Mouse (Mus musculus): Measurements from ENCODE around the gene C730034F03Rik.

C730034F03Rik gene

DNA sequence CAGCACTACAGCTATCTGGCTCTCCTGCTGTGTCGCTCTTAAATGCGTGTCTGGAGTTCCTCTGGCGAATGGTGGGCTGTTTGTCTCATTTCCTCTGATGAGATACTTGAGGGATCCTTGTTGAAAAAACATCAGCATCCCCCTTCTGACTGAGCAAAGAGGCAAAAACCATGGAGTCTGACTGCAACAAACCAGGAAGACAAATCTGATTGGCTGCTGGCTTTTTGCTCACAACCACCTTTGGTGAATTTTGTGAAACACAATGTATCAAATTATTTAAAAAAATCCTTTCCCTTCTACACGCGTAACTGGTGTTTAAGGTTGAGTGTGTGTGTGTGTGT is 47.1 kb downstream of the C730034F03Rik start:
- DNase-seq, result no peak

DNA sequence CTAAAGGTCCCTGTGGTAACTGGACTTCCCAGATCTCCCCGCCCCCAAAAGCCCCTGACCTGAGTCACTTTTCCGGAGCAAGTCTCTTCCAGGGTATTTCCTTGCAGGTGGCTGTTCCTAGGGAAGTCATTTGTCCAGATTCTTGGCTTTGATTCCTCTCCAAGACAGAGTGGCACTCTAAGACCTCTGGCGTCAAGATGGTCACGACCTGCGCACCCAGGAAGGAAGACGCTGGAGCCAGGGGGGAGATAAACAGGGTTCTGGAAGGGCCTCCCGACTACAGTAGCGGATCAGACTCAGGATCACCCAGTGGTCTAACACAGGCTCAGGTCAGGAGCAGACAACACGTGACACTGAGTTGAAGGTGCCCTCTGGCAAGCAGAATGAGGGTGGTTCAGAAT is 47.7 kb downstream of the C730034F03Rik start, which contains the start of gene Arsa:
Gene Arsa, minus strand, starts transcription at position 335 of the 401 bp plus-strand sequence.
- no peak for DNase-seq

DNA sequence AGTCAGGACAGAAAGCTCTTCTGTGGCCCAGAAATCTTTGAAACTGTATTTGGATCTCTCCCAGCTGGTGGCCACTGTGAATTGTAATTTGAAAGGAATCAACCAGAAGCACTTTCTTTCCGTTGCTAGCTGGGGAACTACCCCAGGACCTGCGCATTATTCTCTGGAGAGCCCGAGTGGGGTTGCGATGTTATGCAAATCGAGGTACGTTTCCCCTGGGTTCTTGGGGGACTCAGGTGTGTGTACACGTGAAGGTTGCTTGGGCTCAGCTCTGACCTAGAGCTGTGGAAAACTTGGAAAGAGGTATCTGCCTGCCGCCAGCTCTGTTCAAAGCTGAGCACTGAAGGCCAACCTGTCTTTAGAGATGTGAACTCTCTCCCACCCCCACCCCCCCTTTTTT is 48.4 kb downstream of the C730034F03Rik start:
- no peak for DNase-seq

DNA sequence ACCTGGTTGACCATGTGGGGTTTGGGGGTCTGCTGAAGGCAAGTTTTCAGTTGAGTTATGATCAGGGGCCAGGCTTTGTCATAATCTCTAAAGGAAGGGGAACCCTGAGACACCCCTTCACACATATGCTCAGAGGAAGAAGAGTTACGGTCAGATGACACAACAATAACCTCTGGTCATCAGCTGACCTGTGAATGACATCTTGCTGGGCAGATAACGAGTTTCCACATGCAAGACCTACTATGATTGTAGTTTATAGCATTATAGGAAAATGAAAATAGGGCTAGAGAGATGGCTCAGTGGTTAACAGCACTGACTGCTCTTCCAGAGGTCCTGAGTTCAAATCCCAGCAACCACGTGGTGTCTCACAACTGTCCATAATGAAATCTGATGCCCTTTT is 49.2 kb downstream of the C730034F03Rik start:
- no peak for DNase-seq

Data from embryo, embryonic 11 days (tissue).